Mouse (Mus musculus): ENCODE results near the gene Dusp22.

Dusp22 gene

GRCm38 (mm10) chr13:30659613-30660505 lies at the start of gene Dusp22:
Gene Dusp22, plus strand, starts transcription at chr13:30659999.
- peak; percentile 94 for DNase-seq

- no peak for DNase-seq
Observed at GRCm38 (mm10) chr13:30612079-30612794, 47.6 kb upstream of the Dusp22 start.

- DNase-seq: no peak
Observed at GRCm38 (mm10) chr13:30619684-30620083, 40.1 kb upstream of the Dusp22 start.

DNA sequence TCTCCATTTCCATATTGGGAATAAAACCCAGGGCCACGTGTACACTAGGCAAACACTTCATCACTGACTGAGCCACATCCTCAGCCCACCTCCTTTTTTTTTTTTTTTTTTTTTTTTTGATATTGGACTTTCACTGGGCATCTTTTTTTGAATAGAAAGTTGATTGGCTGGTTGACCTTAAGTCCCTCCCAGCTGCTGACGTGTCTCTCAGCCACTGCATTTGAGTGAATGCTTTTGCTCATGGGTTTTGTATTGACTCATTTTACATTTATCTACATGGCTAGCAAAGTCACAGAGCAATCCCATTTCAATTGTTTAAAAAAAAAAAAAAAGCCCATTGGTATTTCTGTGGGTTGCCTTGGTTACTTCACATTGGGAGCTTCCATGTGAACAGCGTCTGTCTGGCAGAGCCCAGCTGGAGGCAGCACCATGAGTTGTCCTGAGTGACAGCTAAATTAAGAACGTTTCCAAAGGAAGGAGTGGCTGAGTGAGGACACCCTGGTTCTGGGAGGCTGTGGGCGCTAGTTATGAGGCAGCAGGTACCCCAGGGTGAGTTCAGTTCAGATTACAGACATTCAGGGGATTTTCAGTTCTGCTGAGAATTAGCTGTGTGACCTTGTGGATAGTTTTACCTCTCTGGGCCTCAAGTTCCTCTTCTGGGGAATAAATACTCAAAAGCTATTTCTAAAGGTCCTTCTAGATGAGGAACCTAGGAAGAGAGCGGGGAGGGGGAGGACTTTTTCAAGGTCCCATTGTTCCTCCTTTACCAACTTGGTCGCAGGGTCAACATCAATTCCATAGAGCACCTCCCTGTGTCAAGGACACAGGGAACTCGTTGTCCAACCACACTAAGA lies 31.4 kb upstream of the Dusp22 start:
- DNase-seq: no peak

DNA sequence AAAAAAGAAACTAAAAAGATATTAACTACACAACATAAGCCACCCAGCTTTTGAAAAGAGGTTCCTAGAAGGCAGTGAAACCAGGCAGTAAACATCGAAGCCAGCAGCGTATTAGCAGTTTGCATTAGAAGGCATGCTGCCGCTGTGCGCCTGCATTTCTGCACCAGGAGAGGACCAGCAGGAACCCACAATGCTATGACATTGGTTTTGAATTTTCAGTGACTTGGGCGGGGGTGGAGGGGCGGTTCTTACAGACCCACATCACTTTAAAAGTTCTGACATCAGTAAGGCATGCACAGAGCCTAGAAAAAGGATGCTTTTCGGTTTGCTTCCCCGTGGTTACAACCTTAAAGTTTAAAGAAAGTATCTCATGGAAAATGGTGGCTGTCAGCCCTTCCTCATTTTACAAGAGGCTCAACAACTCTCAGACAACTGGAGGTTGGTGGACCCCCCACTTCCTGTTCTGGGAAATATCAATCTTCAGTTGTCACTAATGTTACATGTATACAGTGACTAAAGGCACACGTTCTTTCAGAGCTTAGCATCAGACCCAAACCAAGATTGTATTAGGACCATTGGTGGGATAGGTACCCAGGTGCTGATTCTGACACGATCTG lies 29.9 kb upstream of the Dusp22 start:
- DNase-seq: no peak

DNA sequence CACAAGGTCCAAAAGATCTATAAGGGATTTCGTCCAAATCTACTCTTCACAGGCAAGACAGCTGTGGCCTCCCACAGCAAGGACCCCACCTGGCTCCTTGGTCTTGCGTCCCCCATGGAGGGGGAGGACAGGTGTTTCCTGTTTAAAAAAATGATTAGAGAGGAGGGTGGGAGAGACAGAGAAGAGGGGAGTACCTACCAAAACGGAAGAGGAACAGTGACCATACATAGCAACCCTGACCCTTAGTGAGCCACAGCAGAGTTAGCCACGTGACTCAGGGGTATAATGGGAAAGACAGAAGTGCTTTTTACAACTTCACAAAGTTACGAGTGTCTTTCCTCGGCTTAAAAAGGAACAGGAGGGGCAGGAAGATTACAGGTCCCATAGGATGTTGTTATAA lies 26.8 kb upstream of the Dusp22 start:
- DNase-seq: no peak

GRCm38 (mm10) chr13:30636453-30636852 lies 23.3 kb upstream of the Dusp22 start:
- DNase-seq: no peak

GRCm38 (mm10) chr13:30638378-30639115 lies 21.3 kb upstream of the Dusp22 start:
- no peak for DNase-seq

GRCm38 (mm10) chr13:30642053-30642452 lies 17.7 kb upstream of the Dusp22 start:
- DNase-seq: no peak

GRCm38 (mm10) chr13:30648461-30648860 lies 11.3 kb upstream of the Dusp22 start:
- no peak for DNase-seq

GRCm38 (mm10) chr13:30649197-30649596 lies 10.6 kb upstream of the Dusp22 start:
- DNase-seq: no peak

GRCm38 (mm10) chr13:30650684-30651083 lies 9.1 kb upstream of the Dusp22 start:
- no peak for DNase-seq

DNA sequence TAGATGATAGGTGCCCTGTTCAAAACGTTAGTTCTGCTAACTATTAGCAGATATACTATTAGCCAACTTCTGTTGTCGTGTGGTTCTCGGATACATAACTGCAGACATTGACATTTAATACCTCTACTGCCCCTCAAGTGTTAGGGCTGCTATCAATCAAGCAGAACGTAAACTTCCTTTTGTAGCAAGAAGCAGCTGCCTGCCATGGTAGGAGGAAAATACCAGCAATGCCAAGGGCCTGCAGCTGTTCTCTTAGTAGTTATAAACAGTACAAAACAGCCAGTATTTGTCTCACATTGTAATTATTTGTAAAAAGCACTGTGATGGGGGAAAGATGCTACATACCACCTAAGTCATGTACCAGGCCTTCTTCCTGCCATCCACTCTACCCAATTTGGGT lies 6.7 kb upstream of the Dusp22 start:
- DNase-seq: no peak

DNA sequence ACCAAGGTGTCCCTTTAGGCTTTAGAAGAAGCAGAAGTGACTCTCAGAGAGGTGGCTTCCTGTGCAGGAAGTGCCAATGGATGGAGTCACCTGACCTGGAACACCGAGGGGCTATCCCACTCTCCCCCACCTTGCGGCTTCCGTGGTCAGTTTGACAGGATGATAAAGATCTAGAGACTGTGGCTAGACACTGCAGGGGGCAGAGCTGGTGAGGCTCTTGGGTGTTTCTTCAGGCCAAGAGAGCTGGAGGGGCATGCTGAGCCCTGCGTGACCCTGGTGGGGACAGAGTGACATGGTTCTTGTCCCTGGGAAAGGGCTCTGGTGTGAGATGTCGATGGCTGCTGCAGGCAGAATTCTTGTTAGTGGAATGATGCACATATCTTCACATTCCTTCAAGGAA lies 5.3 kb upstream of the Dusp22 start:
- no peak for DNase-seq

DNA sequence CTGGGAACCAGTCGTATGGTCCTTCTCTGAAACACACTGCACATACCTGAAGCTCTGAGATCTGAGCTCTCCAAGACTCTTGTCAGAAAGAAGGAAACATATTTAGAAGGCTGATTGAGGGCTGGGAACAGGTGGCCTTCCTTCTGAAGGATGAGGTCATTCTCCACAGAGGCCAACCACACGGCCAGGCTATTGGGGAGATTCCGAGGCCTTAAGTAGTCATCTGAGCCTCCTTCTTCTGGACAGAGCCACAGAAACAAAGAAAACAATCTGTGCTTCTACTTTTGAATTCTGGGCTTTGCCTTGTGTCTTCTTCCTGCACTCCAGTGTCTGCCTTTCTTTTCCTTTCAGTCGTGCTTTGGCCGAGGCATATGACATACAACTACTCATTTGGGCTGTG lies 2.9 kb upstream of the Dusp22 start:
- DNase-seq: no peak

DNA sequence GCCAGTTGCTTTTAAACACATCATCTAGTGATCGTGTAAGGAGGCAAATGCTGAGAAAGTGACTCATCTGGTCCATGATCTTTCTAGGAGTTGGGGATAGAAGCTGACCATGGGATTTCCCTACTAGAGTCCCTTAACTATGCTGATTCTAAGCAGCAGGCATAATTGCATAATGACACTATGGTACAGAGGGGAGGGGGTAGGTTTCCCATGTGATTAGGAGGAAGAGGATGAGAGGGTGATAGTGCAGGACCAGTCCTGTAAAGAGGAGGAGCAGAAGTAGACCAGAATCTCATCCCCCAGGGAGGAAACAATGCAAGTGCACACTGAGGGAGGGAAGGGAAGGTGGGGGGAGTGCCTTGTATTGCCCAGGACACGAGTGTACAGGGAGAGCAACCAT lies 2.0 kb upstream of the Dusp22 start:
- no peak for DNase-seq

DNA sequence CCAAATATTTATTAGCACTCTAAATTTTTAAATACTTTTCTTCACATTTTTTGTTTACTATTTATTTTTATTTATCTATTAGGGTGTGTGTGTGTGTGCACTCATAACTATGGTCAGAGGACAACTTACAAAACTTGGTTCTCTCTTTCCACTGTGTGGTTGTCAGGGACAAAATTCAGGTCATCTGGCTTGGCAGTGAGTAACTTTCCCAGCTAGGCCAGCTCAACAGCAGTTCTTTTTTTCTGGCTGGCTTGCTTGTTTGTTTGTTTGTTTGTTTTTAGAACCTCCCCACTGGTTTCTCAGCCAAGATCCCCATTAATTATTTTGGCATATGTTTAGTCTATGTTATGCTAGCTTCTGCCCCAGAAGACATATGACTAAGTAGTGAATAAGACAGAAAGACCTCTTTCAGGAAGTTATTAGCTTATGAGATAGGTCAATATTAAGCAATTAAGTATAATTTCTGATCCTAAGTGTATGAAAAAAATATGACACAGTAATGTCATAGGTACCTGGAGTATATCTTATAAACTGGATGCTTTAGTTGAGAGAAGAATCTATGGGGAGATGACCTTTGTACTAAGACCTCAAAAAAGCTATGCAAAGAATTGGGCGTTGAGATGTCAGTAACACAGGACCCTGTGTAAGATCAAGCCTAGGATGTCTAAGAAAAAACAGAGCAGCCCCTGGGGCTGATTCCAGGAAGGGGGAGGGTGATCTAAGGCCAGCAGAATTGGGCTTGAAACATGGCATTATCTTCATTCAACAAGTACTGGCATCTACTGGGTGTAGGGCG lies 1.4 kb upstream of the Dusp22 start:
- no peak for DNase-seq

DNA sequence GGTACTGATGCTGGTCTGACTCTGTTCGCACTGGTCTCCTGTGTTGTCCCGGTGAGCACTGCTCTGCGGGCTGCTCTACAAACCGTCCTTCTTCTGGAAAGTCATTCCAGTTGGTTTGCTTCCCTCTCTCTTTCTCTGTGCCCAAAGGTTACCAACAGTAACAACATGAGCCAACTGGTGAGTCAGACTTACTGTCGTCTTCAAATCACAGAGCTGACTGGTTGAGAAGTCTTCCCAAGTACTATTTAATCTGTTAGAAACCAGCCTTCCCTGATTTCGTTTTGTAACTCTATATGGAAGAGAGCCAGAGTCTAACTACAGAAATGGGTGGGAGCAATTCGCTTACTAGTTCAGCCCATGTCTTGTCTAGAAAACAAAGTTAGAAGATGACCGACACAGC lies 5.5 kb downstream of the Dusp22 start:
- no peak for DNase-seq

DNA sequence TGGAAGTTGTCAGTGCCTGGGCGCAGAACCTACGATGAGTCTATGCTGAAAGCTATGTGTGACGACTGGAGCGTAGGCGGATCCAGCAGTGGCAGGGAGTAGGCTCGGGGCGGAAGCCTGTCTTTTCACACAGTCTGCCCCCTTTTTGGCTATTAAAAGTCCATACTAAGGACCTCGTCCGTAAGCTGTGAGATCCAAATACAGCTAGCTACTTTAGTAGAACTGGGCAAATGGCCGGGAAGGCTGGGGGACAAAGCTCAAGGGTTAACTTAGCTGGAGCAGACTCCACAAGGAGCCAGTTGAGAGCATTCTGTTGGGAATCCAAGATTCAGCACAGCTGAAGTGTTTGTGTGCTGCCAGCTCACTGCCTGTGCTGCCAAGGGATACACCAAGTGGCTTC lies 6.7 kb downstream of the Dusp22 start:
- peak; percentile 42 for DNase-seq

DNA sequence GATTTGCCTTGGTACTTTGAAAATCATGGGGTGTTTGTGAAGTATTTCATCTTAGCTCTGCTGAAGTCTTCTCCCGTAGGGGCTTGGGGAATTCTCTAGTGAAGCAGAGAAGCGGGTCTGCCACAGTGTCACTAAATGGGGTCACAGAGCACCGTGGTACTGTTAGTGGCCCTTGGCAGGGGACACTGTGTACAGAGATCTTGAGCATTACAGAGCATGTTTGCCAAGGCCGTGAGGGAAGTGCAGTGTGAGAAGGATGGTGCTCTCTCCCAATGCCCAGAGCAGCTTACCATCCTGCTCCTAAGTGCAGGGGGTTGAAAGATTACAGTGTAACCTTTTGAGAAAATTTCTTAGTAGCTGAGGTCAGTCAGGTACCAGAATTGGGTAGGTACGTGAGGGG lies 8.5 kb downstream of the Dusp22 start:
- no peak for DNase-seq

DNA sequence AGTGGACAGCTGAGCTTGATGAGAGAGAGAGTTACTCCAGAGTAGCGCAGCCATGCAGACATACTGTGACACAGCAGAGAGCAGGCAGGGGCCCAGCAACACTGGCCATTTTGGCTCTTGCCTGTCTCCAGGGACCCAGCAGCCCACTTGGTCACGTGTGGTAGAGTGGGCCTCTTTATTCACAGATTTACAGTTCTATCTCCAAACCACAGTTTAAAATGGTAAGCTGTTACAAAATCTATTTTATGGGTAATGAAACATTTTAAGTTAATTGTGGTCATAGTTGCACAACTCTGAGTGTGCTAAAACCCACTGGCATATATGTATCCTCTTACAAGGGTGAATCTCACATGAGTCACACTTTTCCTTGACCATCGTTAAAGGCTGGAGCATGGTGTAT lies 9.5 kb downstream of the Dusp22 start:
- no peak for DNase-seq

Data from kidney, postnatal 10 days (tissue).